Mouse (Mus musculus): ENCODE data around the gene Clec10a. TPM values are rescaled to one million over a fixed set of nuclear protein-coding genes. Genes with fewer than 3 reads are reported as not detected.

The Clec10a gene
- polyA plus RNA-seq, 1 experiment = 106 TPM

DNA sequence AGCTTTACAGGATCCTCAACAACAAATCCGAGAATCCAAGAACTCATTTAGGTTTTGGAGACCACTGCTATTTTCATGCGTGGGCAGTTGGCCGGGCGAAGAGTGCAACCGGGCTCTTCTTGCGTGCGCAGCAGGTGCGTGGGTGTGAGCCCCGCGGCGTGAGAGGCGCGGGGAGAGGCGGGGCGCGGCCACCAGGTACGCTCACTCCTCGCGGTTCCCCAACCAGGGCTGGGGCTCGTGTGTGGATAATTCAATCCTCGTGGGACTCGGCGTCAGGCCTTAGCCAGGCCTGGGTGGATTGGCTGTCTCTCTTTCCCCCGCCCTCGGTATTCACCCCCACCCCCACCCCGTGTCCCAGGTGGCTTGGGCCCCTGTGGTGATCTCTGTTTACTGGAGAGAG is 57.7 kb downstream of the Clec10a start:
- Histone ChIP-seq H3K4me1 (ENCODE audit: control insufficient read depth, insufficient read depth, low read length) (peaks cover 9% of the 10 kb centered on the region; the same call in 1 of the 2 replicates), H3K27ac (ENCODE audit: insufficient read depth, low read depth, low read length) (no peak overlapping the region), H3K4me3 (ENCODE audit: insufficient read depth, low read length) (0 out of 2 replicates have a peak overlapping the region, but pooled peaks have one; percentile 18)
- TF ChIP-seq POLR2A (IDR thresholded peaks at IDR 0.05; ENCODE audit: borderline replicate concordance, low read depth, low read length) (no peak), CTCF (IDR thresholded peaks at IDR 0.05; ENCODE audit: low read depth, low read length) (no peak)

DNA sequence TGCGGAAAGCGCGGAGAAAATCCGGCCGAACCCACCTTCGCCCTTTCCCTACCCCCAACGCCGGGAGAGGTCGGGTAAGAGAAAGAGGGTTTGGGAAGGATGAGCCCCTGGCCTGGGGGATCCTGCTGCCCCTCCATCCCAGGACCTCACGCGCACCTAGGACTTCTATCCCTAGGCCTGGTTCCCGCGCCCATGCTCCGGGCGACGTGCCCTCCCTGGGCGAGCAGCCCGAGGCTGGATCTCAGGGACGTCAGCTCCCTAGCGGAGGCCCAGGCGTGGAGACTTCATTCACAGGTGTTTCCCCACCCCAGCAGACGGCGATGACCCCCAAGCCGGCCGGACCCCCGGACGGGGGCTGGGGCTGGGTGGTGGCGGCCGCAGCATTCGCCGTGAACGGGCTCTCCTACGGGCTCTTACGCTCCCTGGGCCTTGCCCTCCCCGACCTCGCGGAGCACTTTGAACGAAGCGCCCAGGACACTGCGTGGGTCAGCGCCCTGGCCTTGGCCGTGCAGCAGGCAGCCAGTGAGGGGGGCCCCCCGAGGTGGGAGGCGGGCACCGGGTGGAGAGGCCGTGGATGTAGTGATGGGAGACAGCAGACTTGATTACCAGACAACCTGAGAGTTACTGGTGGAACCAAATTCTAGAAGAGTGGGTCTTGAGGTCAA is 58.3 kb downstream of the Clec10a start:
- no peak for TF ChIP-seq CTCF (IDR thresholded peaks at IDR 0.05; ENCODE audit: low read depth, low read length)
- no peak for TF ChIP-seq POLR2A (IDR thresholded peaks at IDR 0.05; ENCODE audit: borderline replicate concordance, low read depth, low read length)
- H3K27ac ChIP-seq (ENCODE audit: insufficient read depth, low read depth, low read length) = no peak overlapping the region
- H3K4me3 ChIP-seq (ENCODE audit: insufficient read depth, low read length) = peak overlapping the region; percentile 32
- H3K4me1 ChIP-seq (ENCODE audit: control insufficient read depth, insufficient read depth, low read length) = peaks cover 14% of the 10 kb centered on the region

DNA sequence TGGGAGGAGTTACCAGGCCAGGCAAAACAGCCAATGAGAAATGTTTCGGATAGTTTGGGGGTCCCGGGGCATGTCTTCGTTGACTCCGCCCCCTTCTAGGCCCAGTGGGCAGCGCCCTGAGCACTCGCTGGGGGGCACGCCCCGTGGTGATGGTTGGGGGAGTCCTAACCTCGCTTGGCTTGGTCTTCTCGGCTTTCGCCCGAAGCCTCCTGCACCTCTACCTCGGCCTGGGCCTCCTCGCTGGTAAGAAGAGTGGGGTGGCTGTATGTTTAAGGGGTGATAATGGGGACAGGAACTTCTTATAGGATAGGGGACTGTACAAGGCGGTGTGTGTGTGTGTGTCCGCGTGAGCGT is 58.8 kb downstream of the Clec10a start:
- H3K4me1 ChIP-seq (ENCODE audit: control insufficient read depth, insufficient read depth, low read length) = peaks cover 17% of the 10 kb centered on the region

DNA sequence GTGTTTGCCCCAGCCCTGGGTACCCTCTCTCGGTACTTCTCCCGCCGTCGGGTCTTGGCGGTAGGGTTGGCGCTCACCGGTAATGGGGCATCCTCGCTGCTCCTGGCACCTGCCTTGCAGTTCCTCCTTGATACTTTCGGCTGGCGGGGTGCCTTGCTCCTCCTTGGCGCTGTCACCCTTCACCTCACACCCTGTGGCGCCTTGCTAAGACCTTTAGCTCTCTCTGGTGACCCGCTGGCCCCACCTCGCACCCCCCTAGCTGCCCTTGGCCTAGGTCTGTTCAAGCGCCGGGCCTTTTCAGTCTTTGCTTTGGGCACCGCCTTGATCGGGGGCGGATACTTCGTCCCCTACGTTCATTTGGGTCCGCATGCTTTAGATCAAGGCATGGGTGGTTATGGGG is 59.3 kb downstream of the Clec10a start:
- no peak overlapping the region for H3K4me3 ChIP-seq (ENCODE audit: insufficient read depth, low read length)
- TF ChIP-seq POLR2A (IDR thresholded peaks at IDR 0.05; ENCODE audit: borderline replicate concordance, low read depth, low read length) = no peak
- TF ChIP-seq CTCF (IDR thresholded peaks at IDR 0.05; ENCODE audit: low read depth, low read length) = no peak
- H3K27ac ChIP-seq (ENCODE audit: insufficient read depth, low read depth, low read length) = no peak overlapping the region
- peaks cover 17% of the 10 kb centered on the region for H3K4me1 ChIP-seq (ENCODE audit: control insufficient read depth, insufficient read depth, low read length)

More for the DNA sequence above, 58.8 kb downstream of the Clec10a start:
- H3K4me3 ChIP-seq (ENCODE audit: insufficient read depth, low read length) = no peak overlapping the region
- TF ChIP-seq POLR2A (IDR thresholded peaks at IDR 0.05; ENCODE audit: borderline replicate concordance, low read depth, low read length) = no peak
- TF ChIP-seq CTCF (IDR thresholded peaks at IDR 0.05; ENCODE audit: low read depth, low read length) = no peak
- H3K27ac ChIP-seq (ENCODE audit: insufficient read depth, low read depth, low read length) = no peak overlapping the region

DNA sequence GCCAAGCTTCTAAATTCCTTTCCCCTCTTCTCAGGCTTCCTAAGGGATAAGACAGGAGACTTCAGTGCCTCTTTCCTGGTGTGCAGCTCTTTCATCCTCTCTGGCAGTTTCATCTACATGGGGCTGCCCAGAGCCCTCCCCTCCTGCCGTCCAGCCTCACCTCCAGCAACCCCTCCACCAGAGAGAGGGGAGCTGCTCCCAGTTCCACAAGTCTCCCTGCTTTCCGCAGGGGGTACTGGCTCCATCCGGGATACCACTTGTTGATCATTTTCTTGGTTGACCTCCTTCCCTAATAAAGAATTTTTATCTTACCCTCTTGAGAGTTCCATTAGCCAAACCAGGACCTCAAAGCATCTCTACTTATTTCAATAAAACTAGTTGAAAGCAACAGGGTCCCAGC is 60.1 kb downstream of the Clec10a start:
- Histone ChIP-seq H3K4me1 (ENCODE audit: control insufficient read depth, insufficient read depth, low read length) (peaks cover 17% of the 10 kb centered on the region), H3K4me3 (ENCODE audit: insufficient read depth, low read length) (no peak overlapping the region), H3K27ac (ENCODE audit: insufficient read depth, low read depth, low read length) (no peak overlapping the region)
- TF ChIP-seq POLR2A (IDR thresholded peaks at IDR 0.05; ENCODE audit: borderline replicate concordance, low read depth, low read length) (no peak), CTCF (IDR thresholded peaks at IDR 0.05; ENCODE audit: low read depth, low read length) (no peak)

DNA sequence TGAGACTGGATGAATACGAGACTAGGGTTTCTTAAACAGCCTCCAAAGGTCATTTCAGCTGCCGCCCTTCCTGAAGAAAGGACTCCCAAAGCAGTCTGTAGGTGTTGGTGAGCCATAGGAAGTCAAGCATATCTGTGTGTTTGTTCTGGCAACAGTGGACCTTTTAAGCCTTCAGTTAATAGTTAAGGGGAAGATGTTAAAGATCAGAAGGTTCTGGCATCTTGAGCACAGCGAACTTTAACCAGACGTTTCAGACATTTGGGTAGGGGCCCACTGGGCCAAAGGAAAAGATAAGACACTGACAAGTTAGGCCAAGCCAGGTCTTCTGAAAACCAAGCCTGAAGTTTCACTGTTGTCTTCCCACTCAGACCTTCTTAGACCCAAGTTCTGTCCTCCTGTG is 62.0 kb downstream of the Clec10a start:
- H3K4me1 ChIP-seq (ENCODE audit: control insufficient read depth, insufficient read depth, low read length) = peaks cover 22% of the 10 kb centered on the region
- TF ChIP-seq CTCF (IDR thresholded peaks at IDR 0.05; ENCODE audit: low read depth, low read length) = no peak
- TF ChIP-seq POLR2A (IDR thresholded peaks at IDR 0.05; ENCODE audit: borderline replicate concordance, low read depth, low read length) = no peak
- H3K4me3 ChIP-seq (ENCODE audit: insufficient read depth, low read length) = no peak overlapping the region
- H3K27ac ChIP-seq (ENCODE audit: insufficient read depth, low read depth, low read length) = no peak overlapping the region

DNA sequence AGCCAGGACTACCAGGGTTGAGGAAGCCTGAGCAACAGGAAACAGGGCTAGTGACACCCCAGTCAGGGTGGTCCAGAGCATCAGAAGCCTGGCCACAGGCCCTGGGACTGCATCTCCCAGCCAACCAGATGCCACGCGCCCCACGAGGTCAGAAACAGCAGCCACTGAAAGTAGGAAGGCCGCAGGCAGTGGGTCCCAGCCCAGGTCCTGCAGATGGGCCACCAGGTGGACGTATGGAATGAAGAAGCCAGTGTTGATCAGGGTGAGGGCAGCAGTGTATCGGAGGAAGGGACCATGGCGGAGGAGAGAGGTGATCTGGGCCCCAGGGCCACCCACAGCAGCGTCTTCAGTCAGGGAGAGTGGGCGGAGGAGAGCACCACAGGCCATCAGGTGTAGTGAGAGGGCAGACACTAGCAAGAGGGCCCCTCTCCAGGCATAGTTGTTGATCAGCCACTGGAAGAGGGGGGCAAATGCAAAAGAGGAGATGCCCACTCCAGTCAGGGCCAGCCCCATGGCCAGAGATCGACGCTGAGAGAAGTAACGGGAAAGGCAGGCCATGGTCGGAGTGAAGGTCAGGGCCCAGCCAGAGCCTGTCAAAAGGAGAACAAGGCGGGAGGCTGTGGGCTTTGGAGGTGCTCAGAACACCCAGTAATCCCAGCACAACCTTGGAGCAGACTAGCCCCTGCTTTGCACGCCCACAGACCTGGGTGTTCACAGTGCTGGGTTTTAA is 62.9 kb downstream of the Clec10a start:
- Histone ChIP-seq H3K27ac (ENCODE audit: insufficient read depth, low read depth, low read length) (no peak overlapping the region), H3K4me1 (ENCODE audit: control insufficient read depth, insufficient read depth, low read length) (peaks cover 22% of the 10 kb centered on the region), H3K4me3 (ENCODE audit: insufficient read depth, low read length) (no peak overlapping the region)
- no peak for TF ChIP-seq CTCF (IDR thresholded peaks at IDR 0.05; ENCODE audit: low read depth, low read length)
- no peak for TF ChIP-seq POLR2A (IDR thresholded peaks at IDR 0.05; ENCODE audit: borderline replicate concordance, low read depth, low read length)

DNA sequence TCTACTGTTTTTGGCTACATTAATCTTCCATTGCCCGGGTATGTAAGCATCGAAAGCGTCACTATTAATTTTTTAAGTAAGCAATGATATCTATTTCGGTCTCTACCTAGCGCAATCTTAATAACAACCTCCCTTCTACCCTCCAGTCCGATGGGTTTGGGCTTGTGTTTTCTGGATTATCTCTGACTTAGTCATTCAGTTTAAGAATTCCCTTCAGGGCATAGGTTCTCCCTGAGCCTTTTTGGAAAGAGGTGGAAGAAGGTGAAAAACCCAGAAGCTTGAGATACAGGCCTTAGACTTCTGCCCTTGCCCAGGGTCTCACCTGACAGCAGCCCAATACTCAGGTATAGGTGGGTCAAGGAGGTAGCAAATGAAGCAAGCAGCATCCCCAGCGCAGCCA is 63.9 kb downstream of the Clec10a start:
- TF ChIP-seq POLR2A (IDR thresholded peaks at IDR 0.05; ENCODE audit: borderline replicate concordance, low read depth, low read length) = no peak
- TF ChIP-seq CTCF (IDR thresholded peaks at IDR 0.05; ENCODE audit: low read depth, low read length) = no peak
- H3K4me1 ChIP-seq (ENCODE audit: control insufficient read depth, insufficient read depth, low read length) = peaks cover 30% of the 10 kb centered on the region
- peak overlapping the region; percentile 91 for H3K4me3 ChIP-seq (ENCODE audit: insufficient read depth, low read length)
- H3K27ac ChIP-seq (ENCODE audit: insufficient read depth, low read depth, low read length) = no peak overlapping the region

DNA sequence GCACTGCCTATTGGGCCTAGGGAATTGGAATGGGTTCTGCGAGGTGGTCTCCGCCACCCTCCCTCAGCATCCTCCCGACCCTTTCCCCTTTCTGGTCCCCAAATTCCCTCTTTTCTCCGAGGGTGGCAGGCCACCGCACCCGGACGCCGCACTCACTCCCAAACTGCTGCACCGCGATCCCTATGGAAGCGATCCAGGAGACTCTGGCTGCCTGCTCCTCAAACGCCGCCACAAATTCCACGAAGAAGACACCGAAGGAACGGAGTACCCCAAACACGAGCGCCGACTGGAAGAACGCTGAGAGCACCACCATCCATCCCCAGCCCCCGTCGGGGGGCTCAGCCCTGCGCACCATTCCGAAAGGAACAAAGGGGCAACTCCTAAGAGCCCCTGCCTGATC is 64.3 kb downstream of the Clec10a start:
- no peak for TF ChIP-seq POLR2A (IDR thresholded peaks at IDR 0.05; ENCODE audit: borderline replicate concordance, low read depth, low read length)
- TF ChIP-seq CTCF (IDR thresholded peaks at IDR 0.05; ENCODE audit: low read depth, low read length) = peak; percentile 19; the same call in 1 of the 2 replicates
- Histone ChIP-seq H3K4me3 (ENCODE audit: insufficient read depth, low read length) (peak overlapping the region; percentile 91), H3K4me1 (ENCODE audit: control insufficient read depth, insufficient read depth, low read length) (peaks cover 34% of the 10 kb centered on the region), H3K27ac (ENCODE audit: insufficient read depth, low read depth, low read length) (peak overlapping the region; percentile 79)

Other genes with a start within 250 kb of the Clec10a start
- gene Gps2, start 242.3 kb upstream of the Clec10a start, polyA plus RNA-seq (2012; ENCODE audit: insufficient read depth, insufficient read length, missing spikeins) = 92.8 and 103 TPM in 2 replicates
- gene Eif5a, start 234.2 kb upstream of the Clec10a start, polyA plus RNA-seq (2012; ENCODE audit: insufficient read depth, insufficient read length, missing spikeins) = 326 and 347 TPM in 2 replicates
- not detected in 2 replicates for gene Ybx2, start 220.4 kb upstream of the Clec10a start, polyA plus RNA-seq (2012; ENCODE audit: insufficient read depth, insufficient read length, missing spikeins)
- not detected in 2 replicates for gene Slc2a4, start 208.0 kb upstream of the Clec10a start, polyA plus RNA-seq (2012; ENCODE audit: insufficient read depth, insufficient read length, missing spikeins)
- not detected in 2 replicates for gene Cldn7, start 191.4 kb upstream of the Clec10a start, polyA plus RNA-seq (2012; ENCODE audit: insufficient read depth, insufficient read length, missing spikeins)
- 176 and 194 TPM in 2 replicates for gene Ctdnep1, start 175.0 kb upstream of the Clec10a start, polyA plus RNA-seq (2012; ENCODE audit: insufficient read depth, insufficient read length, missing spikeins)
- 41.4 and 49.8 TPM in 2 replicates for gene Elp5, start 173.7 kb upstream of the Clec10a start, polyA plus RNA-seq (2012; ENCODE audit: insufficient read depth, insufficient read length, missing spikeins)
- 1,001 and 1,002 TPM in 2 replicates for gene Gabarap, start 165.1 kb upstream of the Clec10a start, polyA plus RNA-seq (2012; ENCODE audit: insufficient read depth, insufficient read length, missing spikeins)
- 77.6 and 78.1 TPM in 2 replicates for gene Phf23, start 160.4 kb upstream of the Clec10a start, polyA plus RNA-seq (2012; ENCODE audit: insufficient read depth, insufficient read length, missing spikeins)
- gene Dvl2, start 155.6 kb upstream of the Clec10a start, polyA plus RNA-seq (2012; ENCODE audit: insufficient read depth, insufficient read length, missing spikeins) = 20.4 and 25.8 TPM in 2 replicates
- 46.4 and 51.3 TPM in 2 replicates for gene Acadvl, start 140.8 kb upstream of the Clec10a start, polyA plus RNA-seq (2012; ENCODE audit: insufficient read depth, insufficient read length, missing spikeins)
- 31.1 and 34.0 TPM in 2 replicates for gene Dlg4, start 139.3 kb upstream of the Clec10a start, polyA plus RNA-seq (2012; ENCODE audit: insufficient read depth, insufficient read length, missing spikeins)
- not detected in 2 replicates for gene Asgr1, start 102.1 kb upstream of the Clec10a start, polyA plus RNA-seq (2012; ENCODE audit: insufficient read depth, insufficient read length, missing spikeins)
- gene Asgr2, start 63.6 kb upstream of the Clec10a start, polyA plus RNA-seq (2012; ENCODE audit: insufficient read depth, insufficient read length, missing spikeins) = 1.4 and 2.3 TPM in 2 replicates
- 7.7 and 7.8 TPM in 2 replicates for gene Mgl2, start 25.9 kb upstream of the Clec10a start, polyA plus RNA-seq (2012; ENCODE audit: insufficient read depth, insufficient read length, missing spikeins)
- not detected in 2 replicates for gene Slc16a11, start 56.6 kb downstream of the Clec10a start, polyA plus RNA-seq (2012; ENCODE audit: insufficient read depth, insufficient read length, missing spikeins)
- gene Slc16a13, start 64.9 kb downstream of the Clec10a start, polyA plus RNA-seq (2012; ENCODE audit: insufficient read depth, insufficient read length, missing spikeins) = 6.1 and 8.5 TPM in 2 replicates
- gene Bcl6b, start 73.6 kb downstream of the Clec10a start, polyA plus RNA-seq (2012; ENCODE audit: insufficient read depth, insufficient read length, missing spikeins) = 0.32 and 0.70 TPM in 2 replicates
- gene 0610010K14Rik, start 81.7 kb downstream of the Clec10a start, polyA plus RNA-seq (2012; ENCODE audit: insufficient read depth, insufficient read length, missing spikeins) = 49.9 and 53.0 TPM in 2 replicates
- gene Gm21988, start 83.6 kb downstream of the Clec10a start, polyA plus RNA-seq (2012; ENCODE audit: insufficient read depth, insufficient read length, missing spikeins) = 3.3 and 4.8 TPM in 2 replicates
- gene Rnasek, start 83.6 kb downstream of the Clec10a start, polyA plus RNA-seq (2012; ENCODE audit: insufficient read depth, insufficient read length, missing spikeins) = 322 and 354 TPM in 2 replicates
- 0.27 TPM in 1 of 2 replicates, not detected in the other for gene Alox12, start 99.2 kb downstream of the Clec10a start, polyA plus RNA-seq (2012; ENCODE audit: insufficient read depth, insufficient read length, missing spikeins)
- gene Alox12e, start 166.4 kb downstream of the Clec10a start, polyA plus RNA-seq (2012; ENCODE audit: insufficient read depth, insufficient read length, missing spikeins) = not detected in 2 replicates
- gene Alox15, start 195.8 kb downstream of the Clec10a start, polyA plus RNA-seq (2012; ENCODE audit: insufficient read depth, insufficient read length, missing spikeins) = 0.46 TPM in 1 of 2 replicates, not detected in the other

All from bone marrow macrophage, adult 2 months (primary cell).